Mouse (Mus musculus) bone marrow, adult 2 months (tissue): Measurements from ENCODE around the gene Gm12355.

Experiments
- CTCF ChIP-seq: fragments of 200-500 bp; IDR thresholded peaks from 2 replicates; pipeline ENCODE4 v1.5.1; 2011; ENCODE audit warnings: low read length, control low read depth; ENCODE audit not compliant: control insufficient read depth, insufficient read depth
- POLR2A ChIP-seq: fragments of 200-500 bp; IDR thresholded peaks from 2 replicates; pipeline ENCODE4 v1.6.1; 2011; ENCODE audit warnings: low read depth, mild to moderate bottlenecking, control low read depth, low read length, borderline replicate concordance; ENCODE audit not compliant: control insufficient read depth

DNA sequence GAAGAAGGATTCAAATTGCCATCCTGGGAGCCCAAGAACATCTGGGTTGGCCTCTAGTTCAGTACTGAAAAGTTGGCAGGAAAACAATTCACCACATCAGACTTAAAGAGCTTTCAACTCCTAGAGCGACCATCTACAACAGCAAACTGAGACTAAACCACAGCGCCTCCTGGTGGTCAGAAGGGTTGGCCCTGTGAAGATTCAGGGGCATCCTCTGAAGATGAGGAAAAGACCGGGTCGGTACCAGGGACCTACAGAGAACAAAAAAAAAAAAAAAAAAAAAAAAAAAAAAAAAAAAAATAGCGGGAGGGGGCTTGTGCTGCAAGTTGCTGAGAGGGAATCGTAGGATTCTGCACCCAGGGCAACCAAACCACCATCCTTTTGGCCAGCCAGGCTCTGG is 28.1 kb downstream of the Gm12355 start:
- TF ChIP-seq POLR2A, result no peak
- peak; percentile 83 for TF ChIP-seq CTCF
